Mouse (Mus musculus) T-cell, adult 2 months (primary cell): ENCODE results near the gene Acod1.

Experiments used
- DNase-seq: peaks from one replicate; pipeline ENCODE4 v3.0.0; 2022; ENCODE audit warnings: low spot score

Gene Acod1

GRCm38 (mm10) chr14:103072731-103073130 lies 26.0 kb downstream of the Acod1 start:
- DNase-seq, result no peak

- DNase-seq, result no peak
Observed at GRCm38 (mm10) chr14:103073825-103074224, 27.0 kb downstream of the Acod1 start.

DNA sequence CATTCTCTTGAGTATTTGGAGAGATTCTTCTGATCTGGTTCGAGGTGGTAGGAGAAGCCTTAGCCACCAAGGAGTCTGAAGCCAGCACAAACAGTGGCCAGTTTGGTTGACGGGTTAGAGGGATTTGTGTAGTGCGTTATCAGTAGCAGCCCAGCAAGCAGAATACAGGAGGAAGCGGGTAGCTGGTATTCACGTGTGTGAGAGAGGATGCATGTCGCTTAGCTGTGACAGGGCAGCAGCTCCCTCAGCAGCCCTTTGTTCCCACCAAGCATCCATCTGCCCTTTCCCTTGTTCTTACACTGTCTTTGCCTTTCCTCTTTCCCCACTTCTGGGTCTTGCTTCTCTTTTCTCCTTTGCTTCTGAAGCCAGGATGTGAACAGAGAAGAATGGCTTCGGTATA lies 28.4 kb downstream of the Acod1 start:
- no peak for DNase-seq

DNA sequence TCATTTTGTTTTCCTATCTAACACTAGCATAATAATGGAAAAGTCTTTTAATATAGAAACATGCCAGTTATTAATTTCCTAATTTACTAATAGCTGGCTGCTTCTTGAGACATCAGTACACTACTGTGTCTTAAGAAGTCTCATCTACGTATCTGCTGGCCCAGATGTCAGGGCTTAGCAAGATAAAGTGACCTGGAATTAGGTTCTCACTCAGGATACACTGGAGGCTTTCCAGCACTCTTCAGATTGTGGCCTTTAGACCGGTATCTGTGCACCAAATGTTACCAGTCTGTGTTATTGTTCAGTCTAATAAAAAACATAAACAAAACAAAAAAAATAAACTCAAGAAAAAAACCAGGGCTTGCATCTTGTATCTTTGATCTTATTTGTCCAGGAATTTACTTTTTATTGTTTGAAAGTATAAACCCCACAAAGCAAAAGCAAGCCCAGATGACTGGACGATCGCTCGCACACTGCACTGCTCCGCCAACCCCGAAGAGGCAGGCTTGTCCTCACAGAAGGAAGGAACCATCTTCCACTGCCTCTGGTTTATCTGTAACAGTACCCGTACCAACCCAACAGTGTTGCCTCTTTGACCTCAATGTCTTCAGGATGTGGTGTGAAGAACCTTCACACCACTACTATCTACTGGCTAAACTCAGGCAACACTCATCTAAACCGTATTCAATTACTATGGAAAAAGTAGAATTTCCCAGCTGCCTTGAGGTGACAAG lies 30.7 kb downstream of the Acod1 start:
- DNase-seq, result no peak

DNA sequence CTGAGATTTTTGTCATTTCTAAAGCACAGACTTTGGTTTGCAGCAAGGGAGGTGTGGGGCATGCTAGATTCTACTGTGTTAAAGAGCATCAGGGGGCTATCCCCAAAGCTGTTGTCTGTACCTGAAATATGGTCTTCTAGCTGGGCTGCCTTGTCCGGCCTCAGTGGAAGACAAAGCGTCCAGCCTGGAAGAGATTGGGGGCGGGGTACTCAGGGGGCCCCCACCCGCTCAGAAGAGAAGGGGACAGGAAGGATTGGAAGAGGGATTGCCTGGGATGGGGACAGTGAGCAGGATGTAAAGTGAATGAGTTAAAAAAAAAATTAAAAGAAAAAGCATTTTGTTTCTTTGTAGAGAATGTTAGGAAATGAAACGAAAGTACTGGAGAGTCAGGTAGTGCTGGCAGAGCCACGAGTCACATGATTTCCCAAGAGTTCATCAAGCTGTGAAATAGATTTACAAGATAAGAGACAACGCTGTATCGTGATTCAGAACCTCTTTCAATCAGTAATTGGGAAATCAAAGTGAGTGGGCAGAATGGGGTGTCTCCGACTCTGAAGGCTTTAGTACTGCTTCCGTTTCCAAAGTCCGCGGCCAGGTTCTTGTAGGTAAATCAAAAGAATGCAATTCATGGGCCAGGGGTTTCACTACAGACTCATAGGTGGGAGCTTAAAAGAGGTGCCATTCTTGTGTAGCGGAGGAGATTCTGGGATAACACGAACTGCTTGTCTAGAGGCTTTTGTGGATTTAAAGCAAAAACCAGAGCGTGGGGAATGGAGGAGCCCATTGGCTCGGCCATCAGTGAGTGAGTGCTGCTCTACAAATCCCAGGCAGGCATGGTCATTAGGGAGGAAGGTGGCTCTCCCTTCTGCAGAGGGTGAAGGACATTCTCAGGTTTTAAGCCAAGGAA lies 31.5 kb downstream of the Acod1 start:
- no peak for DNase-seq

- DNase-seq, result no peak
Observed at GRCm38 (mm10) chr14:103079209-103079977, 32.6 kb downstream of the Acod1 start.

DNA sequence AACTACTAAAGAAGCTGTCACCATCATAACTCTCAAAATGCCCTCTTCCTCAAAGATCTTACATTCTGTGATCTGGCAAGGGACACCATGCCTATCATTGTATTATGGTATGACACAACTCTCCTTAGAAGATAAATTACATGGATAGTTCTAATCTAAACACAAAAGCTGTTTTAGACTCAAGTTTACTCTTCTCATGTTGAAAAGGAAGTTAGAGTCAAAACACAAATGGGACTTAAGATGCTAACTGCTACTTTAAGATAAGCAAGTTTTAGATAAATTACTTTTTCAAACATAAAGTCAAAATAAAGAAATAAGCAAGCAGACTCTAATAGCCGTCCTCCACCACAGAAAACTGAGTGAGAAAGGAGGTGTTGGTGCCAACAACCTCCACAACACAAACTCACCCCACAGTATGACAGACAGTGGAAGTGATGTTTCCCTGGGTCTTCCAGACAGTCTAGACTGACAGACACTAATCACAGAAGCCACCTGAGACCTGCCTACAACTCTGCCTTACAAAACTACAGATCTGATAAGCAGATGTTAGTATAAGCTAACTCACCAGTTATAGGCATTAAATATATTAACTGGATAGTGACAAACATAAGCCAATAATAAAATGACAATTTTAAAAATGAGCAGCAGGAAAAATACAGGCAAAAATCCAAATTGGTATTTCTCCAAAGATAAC lies 39.2 kb downstream of the Acod1 start:
- DNase-seq, result no peak

DNA sequence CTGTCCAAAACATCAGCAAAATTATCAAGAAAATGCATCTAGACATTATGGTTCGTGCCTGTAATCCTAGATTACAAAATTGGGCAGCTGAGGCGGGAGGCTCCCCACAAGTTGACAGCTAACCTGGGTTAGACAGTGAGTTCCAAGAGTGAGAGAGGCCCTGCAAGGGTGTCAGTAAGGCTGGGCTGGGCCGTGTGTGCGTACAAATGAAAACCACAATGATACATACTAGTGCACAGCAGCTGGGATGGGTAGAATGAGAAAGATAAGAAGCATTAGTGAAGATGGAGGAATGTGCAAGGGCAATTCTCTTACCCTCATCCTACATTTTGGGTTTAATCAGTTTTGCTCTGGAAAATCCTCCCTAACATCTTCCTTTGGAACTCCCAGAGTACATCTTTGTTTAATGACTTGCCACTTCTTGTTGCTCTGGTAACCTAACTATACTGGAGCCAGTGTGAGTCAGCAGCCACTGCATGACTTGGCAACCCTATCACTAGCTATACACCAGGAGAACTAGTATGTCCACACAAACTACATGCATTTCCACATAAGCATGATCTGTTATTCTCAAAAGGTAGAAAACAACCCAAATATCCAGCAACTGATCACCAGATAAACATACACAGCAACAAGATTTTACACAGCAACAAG lies 40.0 kb downstream of the Acod1 start:
- DNase-seq, result no peak

- DNase-seq, result no peak
Observed at GRCm38 (mm10) chr14:103087846-103088245, 41.1 kb downstream of the Acod1 start.

- DNase-seq, result peak; percentile 46
Observed at GRCm38 (mm10) chr14:103088624-103089023, 41.8 kb downstream of the Acod1 start.

GRCm38 (mm10) chr14:103093236-103093635 lies 46.5 kb downstream of the Acod1 start:
- no peak for DNase-seq

DNA sequence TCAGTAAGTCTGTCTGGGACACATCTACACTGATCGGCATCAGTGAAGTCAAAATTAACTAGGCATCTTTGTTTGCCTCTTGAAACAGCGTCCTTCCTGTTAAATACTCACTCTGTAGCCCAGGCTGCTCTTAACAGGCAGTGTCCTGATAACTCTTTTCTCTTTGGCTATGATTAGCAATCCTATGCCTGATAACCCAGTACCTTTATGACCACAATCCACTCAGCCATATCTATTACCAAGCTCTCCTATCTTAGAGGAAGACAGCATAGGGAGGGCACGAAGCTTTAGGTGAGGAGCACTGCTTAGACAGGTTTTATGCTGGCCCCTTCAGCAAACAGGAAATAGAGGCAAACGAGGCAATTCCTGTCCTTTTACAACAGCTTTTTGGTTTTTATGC lies 46.9 kb downstream of the Acod1 start:
- DNase-seq, result no peak

DNA sequence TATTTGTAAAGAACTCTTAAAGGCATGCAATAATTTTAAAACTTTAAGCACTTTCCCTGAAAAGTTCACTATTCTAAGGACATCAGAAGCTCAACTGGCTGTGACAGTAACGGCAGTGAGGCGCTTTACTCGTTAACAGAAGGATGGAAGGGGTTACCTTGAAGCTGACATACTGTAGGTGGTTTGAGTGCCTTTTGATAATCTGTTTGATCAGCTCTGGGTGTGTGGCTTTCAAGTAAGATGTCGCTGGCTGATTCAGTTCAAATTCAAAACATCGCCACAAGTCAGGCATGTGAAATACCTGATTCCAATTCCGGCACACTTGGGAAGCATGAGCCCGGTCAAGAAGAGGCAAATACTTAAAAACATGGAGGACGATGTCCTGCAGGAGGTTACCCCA lies 48.3 kb downstream of the Acod1 start:
- DNase-seq, result peak; percentile 49

DNA sequence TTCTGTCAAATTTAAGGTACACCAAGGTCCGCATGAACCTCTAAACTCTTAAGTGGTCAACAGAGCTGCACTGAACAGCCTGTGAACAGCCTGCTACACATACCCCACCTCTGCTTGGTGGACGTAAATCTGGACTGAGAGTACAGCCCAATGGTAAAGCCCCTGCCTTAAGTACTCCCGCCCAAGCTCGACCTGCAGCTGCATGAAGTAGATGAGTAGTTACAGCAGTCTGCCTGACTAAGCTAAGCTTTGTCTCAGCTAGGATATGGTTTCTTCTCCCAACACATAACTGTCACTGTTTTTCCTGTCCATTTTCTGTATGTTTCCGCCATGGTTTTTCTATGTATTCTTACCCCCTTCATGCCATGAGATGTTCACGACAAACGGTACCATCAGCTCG lies 49.0 kb downstream of the Acod1 start:
- DNase-seq, result no peak

DNA sequence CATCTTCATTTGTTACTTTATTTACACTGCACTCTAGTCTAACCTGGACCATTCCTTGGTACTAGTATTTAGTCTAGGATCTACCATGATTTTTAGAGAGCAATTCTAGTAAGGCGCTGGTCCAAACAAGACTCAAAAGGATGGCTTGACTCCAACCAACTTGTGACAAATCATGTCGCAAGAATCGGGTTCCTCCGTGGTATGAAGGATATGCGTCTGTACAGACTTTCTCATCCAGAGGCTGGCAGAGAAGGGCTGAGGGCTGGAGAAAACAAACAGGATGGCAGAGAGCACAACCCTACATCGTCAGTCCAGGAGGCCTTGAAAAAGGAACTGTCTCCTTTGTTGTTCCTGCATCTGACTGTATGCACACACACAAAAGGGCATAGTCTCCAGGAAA lies 49.8 kb downstream of the Acod1 start:
- no peak for DNase-seq

- DNase-seq, result no peak
Observed at GRCm38 (mm10) chr14:103098213-103098586, 51.4 kb downstream of the Acod1 start.

GRCm38 (mm10) chr14:103098587-103099235 lies 51.9 kb downstream of the Acod1 start:
- DNase-seq, result peak; percentile 71

GRCm38 (mm10) chr14:103099238-103099933 lies 52.6 kb downstream of the Acod1 start, which contains the start of gene Fbxl3:
Fbxl3 (minus strand) TSS chr14:103099566.
- DNase-seq, result peak; percentile 94

DNA sequence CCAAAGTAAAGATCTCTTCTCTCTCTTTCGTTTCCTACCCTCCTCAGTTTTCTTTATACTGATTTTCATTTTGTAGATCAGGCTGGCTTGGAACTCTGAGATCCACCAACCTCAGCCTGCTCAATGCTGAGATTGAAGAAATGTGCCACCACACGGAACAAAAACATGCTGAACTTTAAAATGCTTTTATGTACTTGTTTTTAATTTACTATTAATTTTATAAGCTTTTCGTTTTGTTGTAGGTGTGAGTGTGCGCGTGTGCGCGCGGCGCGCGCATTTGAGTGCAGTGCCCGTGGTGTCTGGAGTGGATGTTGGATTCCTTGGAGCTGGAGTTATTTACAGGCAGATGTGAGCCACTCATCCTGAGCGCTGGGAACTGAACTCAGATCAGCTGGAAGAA lies 53.5 kb downstream of the Acod1 start:
- no peak for DNase-seq

DNA sequence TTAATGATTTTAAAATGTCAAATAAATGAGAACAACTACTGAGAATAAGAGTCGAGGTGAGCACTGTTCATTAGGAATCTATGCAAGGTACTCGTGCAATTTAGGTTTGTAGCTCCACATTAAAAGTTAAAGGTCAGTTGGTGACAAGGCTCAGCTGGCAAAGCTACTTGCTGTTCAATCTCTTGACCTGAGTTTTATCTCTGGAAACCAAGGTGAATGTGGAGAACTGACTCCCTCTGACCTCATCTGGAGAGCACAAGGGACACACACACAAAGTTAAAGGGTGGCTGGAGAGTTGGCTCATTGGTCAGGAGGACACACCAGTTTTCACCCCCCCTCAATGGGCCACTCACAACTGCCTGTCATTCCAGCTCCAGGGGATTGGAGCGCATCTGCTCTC lies 54.4 kb downstream of the Acod1 start:
- no peak for DNase-seq
